Mouse (Mus musculus): ENCODE measurements around the gene Dmrt3. TPM values are rescaled to one million over a fixed set of nuclear protein-coding genes. Genes with fewer than 3 reads are reported as not detected.

The Dmrt3 gene
- polyA plus RNA-seq (2012; rRNA removed): 2.8 and 3.6 TPM in 2 replicates

- H3K27me3 ChIP-seq (ENCODE audit: control insufficient read depth, insufficient read depth, low read length): peaks cover 28% of the 10 kb centered on the region
- 3% methylated on average over 29 of the region's 29 CpGs for WGBS
- no peak for TF ChIP-seq CTCF (IDR thresholded peaks at IDR 0.05; ENCODE audit: borderline replicate concordance, control insufficient read depth, extremely low read depth, insufficient read depth, low read length, poor library complexity)
- no peak for TF ChIP-seq POLR2A (IDR thresholded peaks at IDR 0.05; ENCODE audit: control insufficient read depth, extremely low read depth, insufficient read depth, low read length, poor library complexity)
- no peak within 1 kb of the TSS for H3K4me3 ChIP-seq (ENCODE audit: control insufficient read depth, insufficient read depth, low read length)
- H3K36me3 ChIP-seq (ENCODE audit: control insufficient read depth, insufficient read depth, low read length): no peaks in the 10 kb centered on the region
- H3K27ac ChIP-seq (ENCODE audit: control insufficient read depth, insufficient read depth, low read length): no peak within 1 kb of the TSS
- DNase-seq: no peak
- H3K4me1 ChIP-seq (replicated peaks; ENCODE audit: control insufficient read depth, insufficient read depth, low read length): no peaks in the 10 kb centered on the region
Observed at GRCm38 (mm10) chr19:25610015-25610410, at the start of gene Dmrt3. Gene Dmrt3, plus strand, starts transcription at chr19:25610301.

DNA sequence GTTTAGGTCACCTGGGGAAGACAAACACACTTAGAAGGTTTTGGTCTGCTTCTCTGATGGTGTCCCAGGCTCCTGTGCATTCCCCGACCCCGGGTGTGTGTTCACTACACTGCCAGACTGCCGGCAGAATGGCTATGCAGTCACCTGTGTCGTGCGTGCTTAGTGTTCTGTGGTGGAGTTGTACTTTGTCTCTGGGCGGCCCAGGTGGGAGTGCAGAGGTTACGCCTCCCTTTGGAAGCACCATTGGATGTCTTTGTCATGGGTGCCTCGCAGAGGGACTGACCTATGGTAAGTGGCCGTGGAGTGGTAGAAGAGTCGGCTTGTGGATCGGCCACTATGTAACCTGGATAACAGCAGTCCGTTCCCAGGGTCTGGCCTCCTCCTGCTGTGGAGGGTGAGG, 45.7 kb upstream of the Dmrt3 start:
- WGBS: 72% methylated on average over 12 of the region's 12 CpGs

DNA sequence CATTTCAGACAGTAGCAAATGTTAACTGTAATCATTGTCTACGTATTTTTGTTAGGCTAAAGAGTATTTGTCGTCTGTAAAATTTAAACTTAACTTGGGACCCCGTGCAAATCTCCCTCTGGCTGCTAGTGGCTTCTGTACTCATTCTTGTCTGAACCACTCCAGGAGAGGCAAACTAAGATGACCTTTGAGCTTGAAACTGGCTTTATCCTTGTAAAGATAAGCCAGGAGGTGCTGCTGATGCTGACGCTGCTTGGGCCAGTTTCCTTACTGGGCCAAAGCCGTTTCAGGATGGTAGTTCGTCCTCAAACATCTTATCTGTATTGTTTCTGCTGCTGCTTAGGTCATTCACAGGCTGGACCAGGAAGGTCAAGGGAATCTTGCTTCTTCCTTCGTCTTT, 40.3 kb upstream of the Dmrt3 start:
- no peak for DNase-seq
- Histone ChIP-seq H3K36me3 (ENCODE audit: control insufficient read depth, insufficient read depth, low read length) (no peaks in the 10 kb centered on the region), H3K4me1 (replicated peaks; ENCODE audit: control insufficient read depth, insufficient read depth, low read length) (no peaks in the 10 kb centered on the region), H3K27me3 (ENCODE audit: control insufficient read depth, insufficient read depth, low read length) (no peaks in the 10 kb centered on the region; the same call in 1 of the 2 replicates), H3K27ac (ENCODE audit: control insufficient read depth, insufficient read depth, low read length) (no peak overlapping the region), H3K4me3 (ENCODE audit: control insufficient read depth, insufficient read depth, low read length) (no peak overlapping the region)
- TF ChIP-seq CTCF (IDR thresholded peaks at IDR 0.05; ENCODE audit: borderline replicate concordance, control insufficient read depth, extremely low read depth, insufficient read depth, low read length, poor library complexity): no peak
- TF ChIP-seq POLR2A (IDR thresholded peaks at IDR 0.05; ENCODE audit: control insufficient read depth, extremely low read depth, insufficient read depth, low read length, poor library complexity): no peak
- WGBS: 89% methylated on average over 7 of the region's 7 CpGs

More for the DNA sequence above, 45.7 kb upstream of the Dmrt3 start:
- Histone ChIP-seq H3K4me1 (replicated peaks; ENCODE audit: control insufficient read depth, insufficient read depth, low read length) (no peaks in the 10 kb centered on the region), H3K27ac (ENCODE audit: control insufficient read depth, insufficient read depth, low read length) (no peak overlapping the region), H3K36me3 (ENCODE audit: control insufficient read depth, insufficient read depth, low read length) (no peaks in the 10 kb centered on the region), H3K27me3 (ENCODE audit: control insufficient read depth, insufficient read depth, low read length) (no peaks in the 10 kb centered on the region), H3K4me3 (ENCODE audit: control insufficient read depth, insufficient read depth, low read length) (no peak overlapping the region)
- DNase-seq: no peak
- no peak for TF ChIP-seq CTCF (IDR thresholded peaks at IDR 0.05; ENCODE audit: borderline replicate concordance, control insufficient read depth, extremely low read depth, insufficient read depth, low read length, poor library complexity)
- no peak for TF ChIP-seq POLR2A (IDR thresholded peaks at IDR 0.05; ENCODE audit: control insufficient read depth, extremely low read depth, insufficient read depth, low read length, poor library complexity)

DNA sequence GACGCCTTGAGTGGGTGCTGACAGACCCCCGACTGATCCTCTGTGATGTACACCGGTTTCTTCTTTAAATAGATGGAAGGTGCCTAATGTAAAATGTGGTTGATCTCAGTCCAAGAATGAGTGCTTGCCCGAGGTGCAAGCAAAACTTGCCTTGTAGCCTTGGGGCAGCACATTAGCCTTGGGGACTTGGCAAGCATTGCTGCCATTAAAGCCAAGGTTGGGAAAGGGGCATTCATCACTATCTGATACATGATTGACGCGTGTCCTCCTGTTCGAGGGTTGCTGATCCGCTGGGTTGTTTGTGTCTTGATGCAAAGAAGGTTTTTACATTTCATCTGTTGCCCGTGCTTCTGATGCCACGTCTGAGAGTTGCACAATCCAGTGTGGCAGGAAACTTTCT, 35.7 kb upstream of the Dmrt3 start:
- Histone ChIP-seq H3K4me1 (replicated peaks; ENCODE audit: control insufficient read depth, insufficient read depth, low read length) (no peaks in the 10 kb centered on the region), H3K27me3 (ENCODE audit: control insufficient read depth, insufficient read depth, low read length) (no peaks in the 10 kb centered on the region; the same call in 1 of the 2 replicates), H3K27ac (ENCODE audit: control insufficient read depth, insufficient read depth, low read length) (no peak overlapping the region), H3K36me3 (ENCODE audit: control insufficient read depth, insufficient read depth, low read length) (no peaks in the 10 kb centered on the region), H3K4me3 (ENCODE audit: control insufficient read depth, insufficient read depth, low read length) (no peak overlapping the region)
- DNase-seq: no peak
- no peak for TF ChIP-seq CTCF (IDR thresholded peaks at IDR 0.05; ENCODE audit: borderline replicate concordance, control insufficient read depth, extremely low read depth, insufficient read depth, low read length, poor library complexity)
- WGBS: 57% methylated on average over 10 of the region's 10 CpGs

GRCm38 (mm10) chr19:25574981-25575814, 34.9 kb upstream of the Dmrt3 start:
- Histone ChIP-seq H3K4me3 (ENCODE audit: control insufficient read depth, insufficient read depth, low read length) (no peak overlapping the region), H3K36me3 (ENCODE audit: control insufficient read depth, insufficient read depth, low read length) (no peaks in the 10 kb centered on the region), H3K27ac (ENCODE audit: control insufficient read depth, insufficient read depth, low read length) (no peak overlapping the region), H3K27me3 (ENCODE audit: control insufficient read depth, insufficient read depth, low read length) (no peaks in the 10 kb centered on the region; the same call in 1 of the 2 replicates), H3K4me1 (replicated peaks; ENCODE audit: control insufficient read depth, insufficient read depth, low read length) (no peaks in the 10 kb centered on the region)
- no peak for DNase-seq
- TF ChIP-seq CTCF (IDR thresholded peaks at IDR 0.05; ENCODE audit: borderline replicate concordance, control insufficient read depth, extremely low read depth, insufficient read depth, low read length, poor library complexity): no peak
- no peak for TF ChIP-seq POLR2A (IDR thresholded peaks at IDR 0.05; ENCODE audit: control insufficient read depth, extremely low read depth, insufficient read depth, low read length, poor library complexity)
- WGBS: 27% methylated on average over 17 of the region's 17 CpGs

DNA sequence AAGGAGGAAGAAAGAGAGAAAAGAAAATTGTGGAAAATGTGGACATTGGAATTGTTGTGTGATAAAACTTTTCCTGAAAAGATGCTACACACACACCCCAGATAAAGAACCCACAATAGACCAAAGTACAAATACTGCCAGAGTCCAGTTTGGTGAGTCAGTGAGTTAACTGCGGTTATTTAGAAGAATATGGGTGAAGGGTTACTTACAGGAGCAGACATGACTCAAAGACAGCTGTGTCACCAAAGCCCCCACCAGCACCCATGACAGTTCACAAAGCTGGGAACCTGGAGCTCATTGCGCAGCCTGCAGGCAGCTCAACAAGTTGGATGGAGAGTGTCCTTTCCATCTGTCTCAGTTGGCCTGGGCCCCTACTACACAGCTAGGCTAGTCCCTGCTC, 31.7 kb upstream of the Dmrt3 start:
- H3K27ac ChIP-seq (ENCODE audit: control insufficient read depth, insufficient read depth, low read length): no peak overlapping the region
- no peak for TF ChIP-seq POLR2A (IDR thresholded peaks at IDR 0.05; ENCODE audit: control insufficient read depth, extremely low read depth, insufficient read depth, low read length, poor library complexity)
- no peak for TF ChIP-seq CTCF (IDR thresholded peaks at IDR 0.05; ENCODE audit: borderline replicate concordance, control insufficient read depth, extremely low read depth, insufficient read depth, low read length, poor library complexity)
- no peaks in the 10 kb centered on the region for H3K36me3 ChIP-seq (ENCODE audit: control insufficient read depth, insufficient read depth, low read length)
- no peak overlapping the region for H3K4me3 ChIP-seq (ENCODE audit: control insufficient read depth, insufficient read depth, low read length)
- no peak for DNase-seq
- 96% methylated on average over 2 of the region's 2 CpGs for WGBS
- H3K27me3 ChIP-seq (ENCODE audit: control insufficient read depth, insufficient read depth, low read length): no peaks in the 10 kb centered on the region; the same call in 1 of the 2 replicates
- no peaks in the 10 kb centered on the region for H3K4me1 ChIP-seq (replicated peaks; ENCODE audit: control insufficient read depth, insufficient read depth, low read length)

Measured in thymus, adult 2 months (tissue).